8 mouse cellular contexts compared by ENCODE assay signal in genomic region chr12:117200117-117200516, GRCm38 (mm10).
DNase-seq lines count a peak whose midpoint lies in the region; ATAC-seq and TF ChIP-seq lines count a peak whose summit lies in the region.

No protein-coding gene starts in this region.

- H3K4me1 ChIP-seq in hindbrain, embryonic 12.5 days: peaks cover 76% of the 10 kb centered on the region
- peaks cover 5% of the 10 kb centered on the region; the same call in 1 of the 2 replicates for H3K4me1 ChIP-seq in lung, postnatal 0 days (ENCODE audit: insufficient read depth, low read depth, low read length)

- no peaks in the 10 kb centered on the region for H3K9me3 ChIP-seq in hindbrain, embryonic 12.5 days (replicated peaks)
- H3K9me3 ChIP-seq in lung, postnatal 0 days (ENCODE audit: low read length): no peaks in the 10 kb centered on the region

- H3K4me2 ChIP-seq in hindbrain, embryonic 12.5 days (replicated peaks): no peak overlapping the region; the same call in 1 of the 2 replicates
- no peak overlapping the region for H3K4me2 ChIP-seq in lung, postnatal 0 days (replicated peaks; ENCODE audit: low read depth, low read length)

- TF ChIP-seq EP300 in lung, postnatal 0 days (IDR thresholded peaks at IDR 0.05): no peak

- no peaks in the 10 kb centered on the region for H3K27me3 ChIP-seq in hindbrain, embryonic 12.5 days
- no peaks in the 10 kb centered on the region for H3K27me3 ChIP-seq in lung, postnatal 0 days (replicated peaks; ENCODE audit: insufficient read depth, low read length)

- no peaks in the 10 kb centered on the region for H3K36me3 ChIP-seq in hindbrain, embryonic 12.5 days
- no peaks in the 10 kb centered on the region for H3K36me3 ChIP-seq in lung, postnatal 0 days (ENCODE audit: insufficient read depth, low read length)

- WGBS in hindbrain, embryonic 12.5 days: 22% methylated on average over 9 of the region's 9 CpGs
- 5% methylated on average over 9 of the region's 9 CpGs for WGBS in lung, postnatal 0 days

- peak overlapping the region; percentile 53 for H3K4me3 ChIP-seq in gastrocnemius, adult 2 months
- no peak overlapping the region for H3K4me3 ChIP-seq in hindbrain, embryonic 12.5 days
- H3K4me3 ChIP-seq in lung, postnatal 0 days (ENCODE audit: low read depth, low read length): no peak overlapping the region

- TF ChIP-seq CTCF in gastrocnemius, adult 2 months (IDR thresholded peaks at IDR 0.05): no peak
- TF ChIP-seq CTCF in lung, postnatal 0 days (IDR thresholded peaks at IDR 0.05): no peak

- no peak for ATAC-seq in hindbrain, embryonic 12.5 days (ENCODE audit: low FRiP score)
- ATAC-seq in lung, postnatal 0 days: peak; percentile 93
- no peak for ATAC-seq in CD4-positive, CD25-positive, alpha-beta regulatory T cell, adult 4 months

- peak overlapping the region; percentile 19; the same call in 1 of the 2 replicates for H3K9ac ChIP-seq in hindbrain, embryonic 12.5 days
- no peak overlapping the region for H3K9ac ChIP-seq in lung, postnatal 0 days (replicated peaks; ENCODE audit: low read depth)

- intact Hi-C loops in gastrocnemius, adult 2 months (cut with DNase I): no loop called here

- H3K27ac ChIP-seq in gastrocnemius, adult 2 months: peak overlapping the region; percentile 65
- H3K27ac ChIP-seq in hindbrain, embryonic 12.5 days: peak overlapping the region; percentile 46; the same call in 1 of the 2 replicates
- H3K27ac ChIP-seq in lung, postnatal 0 days (ENCODE audit: low read length): no peak overlapping the region

- peak; percentile 7 for DNase-seq in NIH3T3 (ENCODE audit: low read depth)
- DNase-seq in cerebellum, postnatal 10 days: peak; percentile 81 to 87
- DNase-seq in gastrocnemius, adult 2 months: peak; percentile 82
- peak; percentile 51 to 59 for DNase-seq in layer of hippocampus, postnatal 10 days (ENCODE audit: low spot score in 2 of 2)
- peak; percentile 87 for DNase-seq in lung, postnatal 0 days (ENCODE audit: low spot score)
- DNase-seq in right cerebral cortex, adult 2 months (ENCODE audit: low spot score in 2 of 2): peak; percentile 83 to 85

Comparison
In these comparisons a context has a peak if more than half of its experiments do, and no peak if none do; other contexts are left out.
1. DNase-seq: peak in every context shown above with its lines; median percentile 87 in lung, postnatal 0 days; 84 in cerebellum, postnatal 10 days; 84 in right cerebral cortex, adult 2 months; 82 in gastrocnemius, adult 2 months; 55 in layer of hippocampus, postnatal 10 days; 7 in NIH3T3.